Mouse (Mus musculus) neural tube, embryonic 13.5 days (tissue): Measurements from ENCODE around the gene Nfic. TPM values are rescaled to one million over a fixed set of nuclear protein-coding genes. Genes with fewer than 3 reads are reported as not detected.
A peak's percentile ranks its signal among the peaks of the same experiment; 100 is the strongest.

ENCODE experiments used
- ATAC-seq: fragments of 200-750 bp; cut with Nextera tagmentation; 2 replicates; pipeline ENCODE4 v1.8.0; 2017; ENCODE audit warnings: low read depth, mild to moderate bottlenecking, moderate TSS enrichment, moderate library complexity
- H3K27ac ChIP-seq: fragments of 300-500 bp; sonication (generic); replicated peaks from 2 replicates; pipeline ENCODE4 v1.5.1; 2015; ENCODE audit warnings: moderate library complexity, mild to moderate bottlenecking, inconsistent platforms
- H3K27me3 ChIP-seq: fragments of 300-500 bp; sonication (generic); 2 replicates; pipeline ENCODE4 v1.6.1; 2015; ENCODE audit warnings: mild to moderate bottlenecking, inconsistent platforms
- H3K36me3 ChIP-seq: fragments of 300-500 bp; sonication (generic); 2 replicates; pipeline ENCODE4 v1.6.1; 2015; ENCODE audit warnings: mild to moderate bottlenecking, inconsistent platforms
- H3K4me1 ChIP-seq: fragments of 300-500 bp; sonication (generic); replicated peaks from 2 replicates; pipeline ENCODE4 v1.6.1; 2015; ENCODE audit warnings: inconsistent platforms
- H3K4me2 ChIP-seq: fragments of 300-500 bp; sonication (generic); 2 replicates; pipeline ENCODE4 v1.6.1; 2015; ENCODE audit warnings: inconsistent platforms, mild to moderate bottlenecking, moderate library complexity
- H3K4me3 ChIP-seq: fragments of 300-500 bp; sonication (generic); 2 replicates; pipeline ENCODE4 v1.5.1; 2015; ENCODE audit warnings: mild to moderate bottlenecking, inconsistent platforms
- H3K9ac ChIP-seq: fragments of 300-500 bp; sonication (generic); 2 replicates; pipeline ENCODE4 v1.6.1; 2015; ENCODE audit warnings: moderate library complexity, mild to moderate bottlenecking, inconsistent platforms
- H3K9me3 ChIP-seq: fragments of 300-500 bp; sonication (generic); 2 replicates; pipeline ENCODE4 v1.6.1; 2016; ENCODE audit warnings: inconsistent platforms
- WGBS: fragments of 180-500 bp; shearing (Covaris S2); methylation state at CpG from one replicate; pipeline ENCODE4 v1.1.7; 2015; 5-methylcytosine and 5-hydroxymethylcytosine counted together
- polyA plus RNA-seq: library from polyadenylated mRNA; unstranded; fragments of >200 nt; fragmentation: Nextera tagmentation; extraction: Ambion mirVana; gene quantifications from 2 replicates; pipeline ENCODE4 v1.2.1, GENCODE M21; 2015

Gene Nfic
- polyA plus RNA-seq, 1 experiment from 2014 or later, result 27.1 TPM

GRCm38 (mm10) chr10:81425236-81425850 lies 30.1 kb downstream of the Nfic start:
- Histone ChIP-seq H3K9ac (peak overlapping the region; percentile 45), H3K4me1 (peaks cover 50% of the 10 kb centered on the region), H3K27me3 (peaks cover 37% of the 10 kb centered on the region), H3K27ac (no peak overlapping the region), H3K9me3 (no peaks in the 10 kb centered on the region), H3K4me3 (peak overlapping the region; percentile 45), H3K36me3 (peaks cover 3% of the 10 kb centered on the region; the same call in 1 of the 2 replicates), H3K4me2 (peak overlapping the region; percentile 62)
- WGBS, result 23% methylated on average over 10 of the region's 10 CpGs
- ATAC-seq, result no peak

- peaks cover 12% of the 10 kb centered on the region; the same call in 1 of the 2 replicates for H3K36me3 ChIP-seq
- peak overlapping the region; percentile 52 for H3K9ac ChIP-seq
- WGBS, result 4% methylated on average over 25 of the region's 25 CpGs
- peak overlapping the region; percentile 62 for H3K4me2 ChIP-seq
- H3K4me3 ChIP-seq, result peak overlapping the region; percentile 45
- H3K4me1 ChIP-seq, result peaks cover 46% of the 10 kb centered on the region
- H3K27me3 ChIP-seq, result peaks cover 37% of the 10 kb centered on the region
- ATAC-seq, result 0 out of 2 replicates have a peak, but pooled peaks have one; percentile 7
- H3K9me3 ChIP-seq, result no peaks in the 10 kb centered on the region
- peak overlapping the region; percentile 59; the same call in 1 of the 2 replicates for H3K27ac ChIP-seq
Observed at GRCm38 (mm10) chr10:81424246-81425051, 31.0 kb downstream of the Nfic start.

- ATAC-seq, result no peak
- peak overlapping the region; percentile 62; the same call in 1 of the 2 replicates for H3K4me2 ChIP-seq
- peaks cover 13% of the 10 kb centered on the region; the same call in 1 of the 2 replicates for H3K36me3 ChIP-seq
- peak overlapping the region; percentile 52 for H3K9ac ChIP-seq
- H3K27ac ChIP-seq, result peak overlapping the region; percentile 59; the same call in 1 of the 2 replicates
- WGBS, result 62% methylated on average over 4 of the region's 4 CpGs
- peaks cover 37% of the 10 kb centered on the region for H3K27me3 ChIP-seq
- H3K9me3 ChIP-seq, result no peaks in the 10 kb centered on the region
- no peak overlapping the region for H3K4me3 ChIP-seq
- H3K4me1 ChIP-seq, result peaks cover 48% of the 10 kb centered on the region
Observed at GRCm38 (mm10) chr10:81423476-81424245, 31.8 kb downstream of the Nfic start.

DNA sequence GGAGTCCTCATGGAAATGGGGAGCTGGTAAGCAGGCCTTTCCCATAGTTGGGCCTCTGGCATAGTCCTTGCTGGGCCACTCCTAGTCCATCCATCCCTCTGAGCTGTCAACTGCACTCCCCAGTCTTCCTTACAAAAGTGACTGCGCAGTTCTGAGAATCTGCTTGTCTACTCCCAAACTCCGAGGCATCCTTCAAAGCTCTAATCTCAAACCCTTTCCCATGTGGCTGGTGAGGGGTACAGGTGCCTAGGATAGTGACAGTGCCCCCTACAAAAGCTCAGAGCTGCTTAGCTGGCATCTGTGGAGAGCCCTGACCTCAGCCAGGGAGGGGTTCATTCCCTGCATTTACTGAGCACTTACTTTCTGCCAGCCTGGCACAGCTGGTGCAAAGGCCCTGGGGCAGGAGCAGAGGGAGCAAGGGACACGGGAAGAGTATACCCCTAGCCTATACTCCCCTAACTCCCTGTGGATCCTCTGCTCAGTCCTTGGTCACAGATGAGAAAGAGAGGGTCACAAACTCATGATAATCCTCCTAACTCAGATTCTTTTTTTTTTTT lies 32.7 kb downstream of the Nfic start:
- Histone ChIP-seq H3K36me3 (peaks cover 13% of the 10 kb centered on the region; the same call in 1 of the 2 replicates), H3K9ac (no peak overlapping the region), H3K4me1 (peaks cover 57% of the 10 kb centered on the region), H3K27ac (no peak overlapping the region), H3K4me2 (no peak overlapping the region), H3K27me3 (peaks cover 28% of the 10 kb centered on the region), H3K4me3 (no peak overlapping the region), H3K9me3 (no peaks in the 10 kb centered on the region)
- WGBS, result 71% methylated on average over 3 of the region's 3 CpGs
- ATAC-seq, result no peak

DNA sequence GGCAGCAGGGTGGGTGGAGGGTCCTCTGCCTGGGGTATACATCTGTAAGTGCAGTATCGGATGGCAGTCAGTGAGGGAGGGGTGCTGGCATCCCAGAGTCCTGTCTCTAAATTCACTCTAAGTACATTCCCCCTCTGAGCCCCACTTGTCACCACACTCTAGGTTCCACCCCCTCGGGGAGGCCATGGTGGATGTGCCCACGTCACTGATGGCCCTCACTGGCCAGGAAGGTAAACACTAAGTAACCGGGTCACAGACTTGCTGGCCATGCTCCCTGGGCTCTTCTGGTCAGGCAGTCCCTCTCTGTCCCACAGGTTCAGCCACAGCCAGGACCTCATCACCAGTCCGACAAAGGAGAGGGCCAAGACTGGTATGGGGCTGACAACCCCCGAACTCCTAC lies 33.2 kb downstream of the Nfic start:
- no peak overlapping the region for H3K4me2 ChIP-seq
- H3K9ac ChIP-seq, result no peak overlapping the region
- H3K27ac ChIP-seq, result no peak overlapping the region
- H3K27me3 ChIP-seq, result peaks cover 23% of the 10 kb centered on the region
- H3K4me3 ChIP-seq, result no peak overlapping the region
- peaks cover 13% of the 10 kb centered on the region; the same call in 1 of the 2 replicates for H3K36me3 ChIP-seq
- peaks cover 59% of the 10 kb centered on the region for H3K4me1 ChIP-seq
- WGBS, result 79% methylated on average over 6 of the region's 6 CpGs
- no peaks in the 10 kb centered on the region for H3K9me3 ChIP-seq
- no peak for ATAC-seq

GRCm38 (mm10) chr10:81421797-81422100 lies 33.7 kb downstream of the Nfic start:
- ATAC-seq, result no peak
- Histone ChIP-seq H3K4me3 (no peak overlapping the region), H3K4me2 (no peak overlapping the region), H3K27ac (no peak overlapping the region), H3K9me3 (no peaks in the 10 kb centered on the region), H3K27me3 (peaks cover 18% of the 10 kb centered on the region), H3K9ac (no peak overlapping the region), H3K36me3 (peaks cover 13% of the 10 kb centered on the region; the same call in 1 of the 2 replicates), H3K4me1 (peaks cover 59% of the 10 kb centered on the region)
- 87% methylated on average over 5 of the region's 5 CpGs for WGBS

DNA sequence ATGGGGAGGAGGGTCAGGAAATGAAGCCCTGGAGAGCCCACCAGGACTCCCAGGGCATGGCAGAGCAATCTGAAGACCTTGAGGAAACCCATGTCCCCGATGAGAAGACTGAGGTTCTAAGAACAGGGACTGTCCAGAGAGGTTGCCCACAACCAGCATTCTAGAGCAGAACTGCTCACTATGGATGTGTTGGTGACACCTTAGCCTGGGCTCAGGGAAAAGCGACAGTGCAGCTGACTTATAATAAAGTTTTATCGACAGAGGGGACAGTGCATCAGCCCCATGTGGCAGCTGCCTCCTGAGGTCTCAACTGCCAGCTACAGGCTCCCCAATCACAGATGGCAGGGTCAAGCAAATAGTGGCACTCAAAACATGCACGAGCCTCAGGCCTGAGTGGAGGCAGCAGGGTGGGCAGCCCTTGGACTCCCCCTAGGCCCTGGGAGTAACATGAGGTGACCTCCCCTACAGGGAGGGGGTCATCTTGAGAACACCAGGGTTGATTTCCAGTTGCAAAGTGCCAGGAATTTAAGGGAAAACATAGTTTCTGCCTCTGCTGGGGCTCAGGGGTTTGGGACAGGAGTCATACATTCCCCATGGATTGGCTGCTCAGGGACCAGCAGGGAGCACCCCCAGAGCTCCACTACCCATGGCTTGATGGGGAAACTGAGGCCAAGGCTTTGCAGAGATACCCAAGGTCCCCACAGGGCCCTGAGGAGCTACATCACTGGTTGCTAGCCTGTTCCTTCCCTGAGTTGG lies 34.2 kb downstream of the Nfic start:
- no peak overlapping the region for H3K4me3 ChIP-seq
- no peak overlapping the region for H3K27ac ChIP-seq
- no peaks in the 10 kb centered on the region for H3K9me3 ChIP-seq
- H3K36me3 ChIP-seq, result peaks cover 13% of the 10 kb centered on the region; the same call in 1 of the 2 replicates
- no peak overlapping the region for H3K4me2 ChIP-seq
- peaks cover 17% of the 10 kb centered on the region for H3K27me3 ChIP-seq
- no peak overlapping the region for H3K9ac ChIP-seq
- WGBS, result 78% methylated on average over 4 of the region's 4 CpGs
- ATAC-seq, result no peak
- H3K4me1 ChIP-seq, result peaks cover 59% of the 10 kb centered on the region

GRCm38 (mm10) chr10:81420191-81420767 lies 35.2 kb downstream of the Nfic start:
- Histone ChIP-seq H3K27me3 (peaks cover 10% of the 10 kb centered on the region), H3K4me2 (no peak overlapping the region), H3K4me1 (peaks cover 59% of the 10 kb centered on the region), H3K9ac (no peak overlapping the region), H3K4me3 (no peak overlapping the region), H3K9me3 (no peaks in the 10 kb centered on the region), H3K27ac (no peak overlapping the region), H3K36me3 (peaks cover 14% of the 10 kb centered on the region; the same call in 1 of the 2 replicates)
- ATAC-seq, result no peak
- WGBS, result 86% methylated on average over 40 of the region's 40 CpGs

GRCm38 (mm10) chr10:81419111-81419928 lies 36.1 kb downstream of the Nfic start:
- WGBS, result 91% methylated on average over 10 of the region's 10 CpGs
- no peak for ATAC-seq
- no peak overlapping the region for H3K4me2 ChIP-seq
- no peak overlapping the region for H3K4me3 ChIP-seq
- peaks cover 19% of the 10 kb centered on the region; the same call in 1 of the 2 replicates for H3K36me3 ChIP-seq
- H3K27me3 ChIP-seq, result peaks cover 3% of the 10 kb centered on the region; the same call in 1 of the 2 replicates
- H3K4me1 ChIP-seq, result peaks cover 59% of the 10 kb centered on the region
- no peaks in the 10 kb centered on the region for H3K9me3 ChIP-seq
- H3K27ac ChIP-seq, result peak overlapping the region; percentile 56
- H3K9ac ChIP-seq, result peak overlapping the region; percentile 10
